Mouse (Mus musculus) CD4-positive, CD25-positive, alpha-beta regulatory T cell, adult 9 weeks (primary cell): ENCODE results near the gene Lemd1. TPM values are rescaled to one million over a fixed set of nuclear protein-coding genes. Genes with fewer than 3 reads are reported as not detected.

Source experiments
- polyA plus RNA-seq: library from polyadenylated mRNA; unstranded; fragments of 100-300 nt; shearing (Covaris generic); gene quantifications from one replicate; pipeline ENCODE4 v1.2.1, GENCODE M21; 2017

Lemd1 gene
- not detected for polyA plus RNA-seq

GRCm38 (mm10) chr1:132191093-132191785 is at the start of gene Lemd1, which contains the start of gene AC124108.1:
TSS of gene Lemd1 (plus strand) at chr1:132191431.
TSS of gene AC124108.1 (plus strand) at chr1:132191457.

GRCm38 (mm10) chr1:132229667-132230066 is 38.4 kb downstream of the Lemd1 start, which contains the start of gene Gm10188:
TSS of gene Gm10188 (minus strand) at chr1:132229767.

GRCm38 (mm10) chr1:132298425-132298800 is 107.2 kb downstream of the Lemd1 start, which contains the start of gene Klhdc8a:
TSS of gene Klhdc8a (plus strand) at chr1:132298626.

Other genes starting within 250 kb of the Lemd1 start
- 0.50 TPM for gene Slc45a3, start 228.5 kb upstream of the Lemd1 start, polyA plus RNA-seq
- 68.9 TPM for gene Elk4, start 183.8 kb upstream of the Lemd1 start, polyA plus RNA-seq
- 99.6 TPM for gene Mfsd4a, start 123.4 kb upstream of the Lemd1 start, polyA plus RNA-seq
- not detected for gene Cdk18, start 51.7 kb upstream of the Lemd1 start, polyA plus RNA-seq
- gene AC124108.1, start within 50 bp of the Lemd1 start, polyA plus RNA-seq: not detected
- gene Gm10188, start 38.3 kb downstream of the Lemd1 start, polyA plus RNA-seq: not detected
- not detected for gene Klhdc8a, start 107.2 kb downstream of the Lemd1 start, polyA plus RNA-seq
- 3.3 TPM for gene Nuak2, start 124.7 kb downstream of the Lemd1 start, polyA plus RNA-seq
- gene Tmcc2, start 199.8 kb downstream of the Lemd1 start, polyA plus RNA-seq: 0.53 TPM
- 5.2 TPM for gene Dstyk, start 226.1 kb downstream of the Lemd1 start, polyA plus RNA-seq